Mouse (Mus musculus) brain, embryonic 14.5 days (tissue): ENCODE measurements around the gene Map7d1. TPM values are rescaled to one million over a fixed set of nuclear protein-coding genes. Genes with fewer than 3 reads are reported as not detected.

Source experiments
- DNase-seq: peaks from one replicate; pipeline ENCODE4 v3.0.0-alpha.2; 2011; ENCODE audit warnings: low read depth
- CTCF ChIP-seq: fragments of 200-500 bp; IDR thresholded peaks from 2 replicates; pipeline ENCODE4 v1.5.1; 2012; ENCODE audit warnings: inconsistent platforms, mild to moderate bottlenecking, moderate library complexity, borderline replicate concordance; ENCODE audit not compliant: insufficient read depth, insufficient read length; ENCODE audit errors: extremely low read depth
- POLR2A ChIP-seq: fragments of 200-500 bp; IDR thresholded peaks from 2 replicates; pipeline ENCODE4 v1.6.1; 2012; ENCODE audit warnings: mild to moderate bottlenecking, inconsistent platforms, borderline replicate concordance; ENCODE audit not compliant: poor library complexity, insufficient read depth, insufficient read length, severe bottlenecking; ENCODE audit errors: extremely low read depth
- polyA plus RNA-seq: library from polyadenylated mRNA; depleted of rRNA; stranded (reverse); fragments of >200 nt; gene quantifications from 2 replicates; pipeline ENCODE4 v1.2.3, GENCODE M21; 2012

The Map7d1 gene
- polyA plus RNA-seq, 1 experiment: 209 TPM

DNA sequence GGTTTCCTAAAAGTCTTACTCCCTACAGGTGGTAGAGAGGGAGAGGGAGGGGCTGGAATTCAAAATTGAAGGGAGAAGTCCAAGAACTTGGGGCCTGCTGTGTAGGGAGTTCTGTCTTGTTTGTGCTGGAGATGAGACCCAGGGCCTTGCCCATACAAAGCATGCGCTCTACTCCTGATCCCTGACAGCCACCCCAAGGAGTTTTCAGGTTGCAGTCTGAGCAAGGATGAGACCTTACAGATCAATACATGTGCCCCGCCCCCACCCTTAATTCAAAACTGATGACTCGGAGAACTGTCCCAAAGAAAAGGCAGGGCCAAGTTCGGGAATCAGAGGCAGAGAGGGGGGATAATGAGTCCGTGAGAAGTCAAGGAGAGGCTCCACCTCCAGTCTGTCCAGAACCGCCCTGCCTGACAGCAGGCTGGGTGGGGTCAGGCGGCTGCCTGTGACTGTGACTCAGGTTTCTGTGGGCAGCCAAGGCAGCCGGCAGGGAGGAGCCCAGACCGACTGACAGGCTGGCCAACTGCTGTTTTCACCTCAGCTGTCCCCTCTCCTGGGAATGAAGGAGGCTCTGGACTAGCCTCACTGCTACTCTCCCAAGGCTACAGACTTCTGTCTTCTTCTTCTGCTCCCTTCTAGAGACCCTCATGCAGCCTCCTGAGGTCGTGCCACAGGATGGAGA is 4.5 kb upstream of the Map7d1 start:
- TF ChIP-seq POLR2A: no peak
- TF ChIP-seq CTCF: no peak
- DNase-seq: no peak

DNA sequence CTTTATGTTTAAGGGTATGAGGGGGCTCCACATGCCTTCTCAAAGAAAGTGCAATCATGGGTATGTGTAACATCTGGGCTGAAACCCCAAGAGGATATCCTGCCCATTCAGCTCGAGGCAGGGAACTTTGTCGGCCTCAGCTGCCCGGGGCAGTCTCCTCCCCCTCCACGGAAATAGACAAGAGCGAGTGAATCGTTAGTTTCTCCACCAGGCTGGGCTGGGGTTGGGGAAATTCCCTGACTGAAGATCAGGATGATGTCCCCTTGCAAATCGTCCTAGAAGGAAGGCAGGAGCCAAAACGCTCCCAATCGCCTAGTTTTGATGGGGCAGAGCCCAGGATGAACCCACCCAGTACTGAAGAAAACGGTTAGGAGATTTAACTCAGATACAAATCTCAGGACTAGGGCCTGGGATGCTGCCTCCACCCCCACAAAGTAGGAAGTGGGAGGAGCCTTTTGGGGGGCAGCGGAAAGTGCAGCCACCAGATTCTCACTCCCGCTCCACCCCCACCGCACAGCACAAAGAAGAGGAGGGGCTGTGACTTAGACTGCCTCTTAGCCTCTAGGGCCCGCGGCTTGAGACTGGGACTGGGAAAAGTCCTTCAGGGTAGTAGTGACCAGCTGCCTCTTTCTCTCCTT is 3.5 kb upstream of the Map7d1 start:
- DNase-seq: peak; percentile 61
- TF ChIP-seq POLR2A: no peak
- TF ChIP-seq CTCF: no peak

DNA sequence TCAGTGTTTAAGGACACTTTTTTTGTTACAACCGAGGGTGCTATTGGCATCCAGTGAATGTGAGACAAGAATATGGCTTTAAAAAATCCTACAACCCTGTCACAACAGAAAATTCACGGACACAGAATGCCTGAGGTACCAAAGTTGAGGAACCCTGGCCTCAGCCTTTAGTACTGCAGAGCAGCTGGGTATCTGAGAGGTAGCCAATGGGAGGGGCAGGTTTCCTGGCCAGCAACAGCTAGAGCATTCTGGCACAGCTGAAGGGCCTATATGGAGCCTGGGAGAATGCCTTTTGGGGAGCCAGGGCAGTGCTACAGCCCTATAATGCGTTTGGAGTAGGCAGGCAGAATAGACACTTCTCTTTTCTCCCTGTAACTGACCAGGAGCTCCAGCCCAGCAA is 2.9 kb upstream of the Map7d1 start:
- peak; percentile 35 for DNase-seq

DNA sequence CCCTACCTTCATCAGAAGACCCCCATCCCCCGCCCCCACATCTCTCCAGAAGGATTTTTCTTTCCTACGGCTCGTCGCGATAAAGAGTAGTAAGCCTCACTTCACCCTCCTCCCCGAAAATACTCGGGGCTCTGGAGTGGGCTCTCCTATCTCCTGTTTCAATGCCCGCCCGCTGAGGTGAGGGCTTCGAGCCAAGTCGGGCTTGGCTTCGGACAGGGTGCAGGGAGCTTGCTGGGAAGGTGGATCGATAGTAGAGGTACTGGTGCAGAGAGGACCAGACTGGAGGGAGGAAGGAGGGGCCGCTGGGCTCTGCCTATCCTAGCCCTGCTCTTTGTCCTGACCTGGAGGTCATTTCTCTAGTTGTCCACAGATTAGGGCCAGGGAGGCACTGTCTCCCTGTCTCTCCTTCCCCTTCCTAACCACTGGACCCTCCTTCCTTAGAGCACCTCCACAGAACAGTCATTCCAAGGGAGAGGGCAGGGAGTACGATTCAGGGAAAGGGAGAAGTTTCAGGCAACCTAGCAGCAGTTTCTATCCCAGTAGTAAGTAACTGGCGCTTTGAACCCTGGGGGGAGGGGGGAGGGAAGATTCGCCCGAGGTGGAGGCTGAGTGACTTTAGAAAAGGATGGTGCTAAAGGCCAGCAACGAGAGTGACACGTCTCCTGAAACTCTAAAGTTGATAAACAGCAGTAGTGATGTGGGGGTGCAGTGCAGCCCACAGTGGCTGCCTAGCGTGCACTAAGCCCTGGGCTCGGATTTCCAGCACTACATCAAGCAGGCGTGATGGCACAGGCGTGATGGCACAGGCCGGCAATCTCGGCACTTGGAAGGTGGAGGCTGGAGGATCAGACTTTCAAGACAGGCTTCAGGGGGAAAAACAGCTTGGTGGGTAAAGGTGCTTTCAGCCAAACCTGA is 1.1 kb upstream of the Map7d1 start:
- TF ChIP-seq CTCF (no peak), POLR2A (no peak)
- no peak for DNase-seq

More for the DNA sequence above, 2.9 kb upstream of the Map7d1 start:
- TF ChIP-seq CTCF (no peak), POLR2A (no peak)

DNA sequence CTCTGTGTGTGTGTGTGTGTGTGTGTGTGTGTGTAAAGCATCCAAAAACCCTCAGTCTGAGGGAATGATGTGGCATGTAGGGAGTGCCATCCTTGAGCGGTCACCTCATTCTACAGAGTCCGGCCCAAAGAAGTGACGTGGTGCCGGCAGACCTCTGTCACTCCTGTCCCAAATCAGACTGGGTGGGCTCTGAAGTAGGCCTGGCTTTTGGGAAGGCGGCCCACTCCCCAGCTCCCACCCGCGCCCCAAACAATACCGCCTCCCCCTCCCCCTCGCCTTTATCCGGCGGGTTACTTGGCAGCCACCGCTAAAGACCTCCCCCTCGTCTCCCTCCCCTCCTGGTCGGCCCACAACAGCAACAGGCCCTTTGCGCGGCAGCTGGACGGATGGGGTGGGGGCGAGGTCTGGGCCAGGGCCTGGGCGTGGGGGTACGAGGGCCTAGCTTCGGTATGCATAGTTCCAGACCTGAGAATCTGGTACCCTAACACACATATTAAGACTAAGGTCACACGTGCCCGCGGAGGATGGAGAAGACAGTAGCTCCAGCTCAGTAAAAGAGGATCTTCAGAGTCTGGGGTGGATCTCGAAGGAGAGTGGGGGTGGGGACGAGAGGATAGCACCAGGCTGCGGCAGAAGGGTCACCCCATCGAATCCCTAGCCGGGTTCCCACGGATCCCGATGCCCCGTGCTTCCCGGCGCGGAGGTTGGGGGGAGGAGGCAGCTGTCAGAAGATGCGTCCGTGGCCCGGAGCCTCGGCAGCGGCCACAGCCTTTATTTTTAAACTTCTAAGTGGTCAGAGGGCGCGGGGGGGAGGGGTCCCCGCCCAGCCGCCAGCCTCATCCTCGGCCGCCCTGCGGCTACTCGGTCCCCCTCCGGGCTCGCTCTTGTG is 786 bp downstream of the Map7d1 start:
- peak; percentile 91 for DNase-seq
- TF ChIP-seq CTCF (no peak), POLR2A (no peak)

DNA sequence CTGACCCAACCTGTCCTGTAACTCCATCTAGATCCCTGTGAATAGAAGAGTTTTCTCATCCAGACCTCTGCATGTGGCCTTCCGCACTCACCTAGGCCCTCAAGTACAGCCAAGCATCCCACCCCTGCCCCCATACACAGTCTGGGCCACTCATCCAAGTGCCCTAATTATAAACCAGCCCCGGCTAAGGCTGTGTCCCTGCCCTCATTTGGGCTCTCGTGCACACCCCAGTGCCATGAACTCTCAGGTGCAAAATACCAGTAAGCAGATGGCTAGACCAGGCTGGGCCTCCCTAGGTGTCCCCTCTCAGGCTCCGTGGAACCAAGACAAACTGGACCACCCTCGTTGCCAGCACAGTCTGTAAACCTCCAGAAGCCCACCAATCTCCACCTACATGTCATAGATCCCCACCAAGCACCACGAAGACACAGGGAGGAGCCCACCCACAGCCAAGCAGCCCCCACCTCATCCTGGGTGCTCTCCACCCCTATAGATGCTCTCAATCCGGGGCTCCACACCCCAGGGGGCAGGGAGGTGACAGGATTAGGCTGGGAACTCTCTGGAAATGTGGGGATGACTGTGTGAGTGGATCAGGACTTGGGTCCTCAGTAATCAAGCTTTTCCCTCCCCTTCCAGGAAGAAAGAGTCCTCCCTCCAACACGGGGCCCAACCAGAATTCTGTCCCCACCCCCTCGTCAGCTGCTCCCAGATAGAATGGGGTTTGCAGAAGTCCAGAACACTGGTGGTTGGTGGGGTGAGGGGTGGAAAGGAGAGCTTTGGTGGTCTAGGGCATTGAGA is 1.6 kb downstream of the Map7d1 start:
- TF ChIP-seq CTCF (no peak), POLR2A (no peak)
- DNase-seq: peak; percentile 77

DNA sequence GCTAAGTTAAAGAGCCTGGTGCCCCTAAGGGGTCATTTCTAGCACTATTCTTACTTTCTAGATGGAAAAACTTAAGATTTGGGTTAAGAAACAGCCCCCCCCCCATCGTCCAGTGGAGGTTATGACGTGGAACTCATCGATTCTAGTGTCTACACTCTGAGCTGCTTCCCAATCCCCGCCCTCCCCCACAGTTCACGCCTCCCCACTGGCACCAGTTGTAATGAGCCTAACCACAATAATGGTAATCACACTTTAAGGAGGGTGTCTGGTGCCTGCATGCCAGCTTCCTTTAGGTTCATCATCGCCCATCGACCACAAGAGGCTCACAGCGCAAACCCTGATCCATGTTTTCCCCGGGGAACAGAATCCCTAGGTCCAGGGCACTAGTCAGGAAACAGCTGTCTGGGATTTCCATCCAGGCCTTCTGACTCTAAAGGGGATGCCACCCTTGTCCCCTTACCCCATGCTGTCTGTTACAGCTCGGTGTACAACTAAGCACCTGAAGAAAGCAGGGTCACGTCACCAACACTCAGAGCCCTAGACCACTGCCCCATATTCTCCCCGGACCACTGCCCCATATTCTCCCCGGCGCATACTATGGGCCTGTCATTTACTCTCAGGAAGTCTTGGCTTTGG is 2.4 kb downstream of the Map7d1 start:
- TF ChIP-seq POLR2A: no peak
- TF ChIP-seq CTCF: no peak
- DNase-seq: no peak

DNA sequence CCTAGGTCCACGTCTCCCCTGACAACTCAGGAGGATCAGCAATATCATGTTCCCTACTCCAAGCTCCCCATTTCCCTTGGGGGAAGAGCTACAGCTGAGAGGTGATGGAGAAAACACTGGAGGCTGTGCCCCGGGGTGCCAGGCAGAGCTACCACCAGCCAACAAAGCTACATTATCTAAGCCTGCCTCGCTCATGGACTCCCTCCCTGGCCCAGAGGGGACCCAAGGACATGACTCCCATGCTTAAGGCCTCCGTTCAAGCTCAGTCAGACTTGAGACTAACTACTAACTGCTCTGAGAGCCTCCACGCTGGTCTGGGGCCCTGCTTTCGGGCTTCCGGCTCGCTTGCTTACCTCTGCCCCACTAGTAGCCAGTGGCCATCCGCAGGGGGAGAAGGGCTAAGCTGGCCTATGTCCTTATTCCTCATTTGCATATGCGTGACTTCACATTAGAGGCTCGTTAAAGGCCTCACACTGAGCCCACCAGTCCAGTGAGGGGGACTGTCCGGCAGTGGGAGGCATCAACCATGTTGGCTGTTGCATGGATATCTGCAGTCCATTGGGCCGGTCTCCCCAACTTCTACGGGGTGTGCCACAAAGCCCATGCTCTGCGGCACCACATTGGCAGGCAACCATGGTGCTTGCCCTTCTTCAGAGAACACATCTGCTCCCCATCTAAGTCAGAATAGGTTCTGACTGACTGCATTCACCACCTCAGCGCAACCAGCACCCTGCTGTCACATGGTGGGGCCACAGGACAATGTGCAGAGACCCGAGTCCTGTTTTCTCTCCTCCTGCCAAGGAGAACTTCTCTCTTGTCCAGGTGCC is 3.5 kb downstream of the Map7d1 start:
- DNase-seq: no peak
- no peak for TF ChIP-seq POLR2A
- TF ChIP-seq CTCF: no peak
